In genomic region chr5:37354385-37354784, GRCm38 (mm10) we compare ENCODE assay signal across 8 mouse cellular contexts. TPM values are rescaled to one million over a fixed set of nuclear protein-coding genes. Genes with fewer than 3 reads are reported as not detected.
DNase-seq lines count a peak whose midpoint lies in the region; ATAC-seq and TF ChIP-seq lines count a peak whose summit lies in the region.

No protein-coding gene starts in this region.

- no peaks in the 10 kb centered on the region for H3K27me3 ChIP-seq in hindbrain, postnatal 0 days (ENCODE audit: insufficient read depth, low read length)

- WGBS in hindbrain, postnatal 0 days = 85% methylated on average over 4 of the region's 4 CpGs

- no peak overlapping the region for H3K27ac ChIP-seq in hindbrain, postnatal 0 days

- no peaks in the 10 kb centered on the region for H3K9me3 ChIP-seq in hindbrain, postnatal 0 days (ENCODE audit: low read length)

- TF ChIP-seq CTCF in hindbrain, postnatal 0 days (IDR thresholded peaks at IDR 0.05; ENCODE audit: low read depth) = peak; percentile 67

- H3K4me3 ChIP-seq in hindbrain, postnatal 0 days (ENCODE audit: low read length) = no peak overlapping the region

- H3K4me2 ChIP-seq in hindbrain, postnatal 0 days (ENCODE audit: low read depth, low read length) = no peak overlapping the region

- H3K9ac ChIP-seq in hindbrain, postnatal 0 days (replicated peaks; ENCODE audit: low read length) = no peak overlapping the region

- DNase-seq in heart, adult 8-10 months (ENCODE audit: low spot score) = peak; percentile 36
- no peak for DNase-seq in heart, adult 11 months
- DNase-seq in spleen, postnatal 10 days (ENCODE audit: low spot score in 2 of 2) = peak; percentile 11 to 56
- no peak for DNase-seq in spleen, postnatal 4 days (ENCODE audit: low spot score in 2 of 2)
- DNase-seq in c-Kit-positive CD71-positive TER-119-negative erythroid progenitor cells, embryonic 14.5 days (ENCODE audit: low read depth) = peak; percentile 28
- peak; percentile 53 for DNase-seq in hindbrain, postnatal 0 days (ENCODE audit: low spot score)
- peak; percentile 57 for DNase-seq in lung, postnatal 36 days
- DNase-seq in spleen, postnatal 36 days (ENCODE audit: low spot score in 2 of 2) = no peak

- ATAC-seq in hindbrain, postnatal 0 days = no peak

- H3K36me3 ChIP-seq in hindbrain, postnatal 0 days (ENCODE audit: insufficient read depth, low read length) = no peaks in the 10 kb centered on the region

- no peaks in the 10 kb centered on the region for H3K4me1 ChIP-seq in hindbrain, postnatal 0 days (ENCODE audit: insufficient read depth, low read length)

RNA-seq across cellular contexts. Expression of gene Evc2, which starts 16.1 kb away (rescaled TPM):
- total RNA-seq in heart, adult 8-10 months (2022) = 1 to 10 TPM; 4.9 to 8.0 (median 6.5) TPM
- 4.0 and 6.1 TPM in 2 replicates for total RNA-seq in hindbrain, postnatal 0 days (2014; rRNA removed)
- polyA plus RNA-seq in hindbrain, postnatal 0 days (2015; fragmentation: Nextera tagmentation; extraction: Ambion mirVana) = 4.7 and 5.5 TPM in 2 replicates

RNA-seq across cellular contexts. Expression of gene Evc, which starts 17.7 kb away (rescaled TPM):
- total RNA-seq in heart, adult 8-10 months (2022) = 1 to 10 TPM; 6.5 to 7.9 (median 7.2) TPM
- total RNA-seq in hindbrain, postnatal 0 days (2014; rRNA removed) = 12.1 and 17.1 TPM in 2 replicates
- polyA plus RNA-seq in hindbrain, postnatal 0 days (2015; fragmentation: Nextera tagmentation; extraction: Ambion mirVana) = 4.2 and 4.7 TPM in 2 replicates

Comparison
In these comparisons a context has a peak if more than half of its experiments do, and no peak if none do; other contexts are left out.
1. DNase-seq: peak in heart, adult 8-10 months (single experiment), spleen, postnatal 10 days (2 of 2), c-Kit-positive CD71-positive TER-119-negative erythroid progenitor cells, embryonic 14.5 days (single experiment), hindbrain, postnatal 0 days (single experiment) and lung, postnatal 36 days (single experiment); none in heart, adult 11 months (single experiment), spleen, postnatal 4 days (0 of 2) and spleen, postnatal 36 days (0 of 2).